Comparison of ENCODE assay signal across 17 mouse cellular contexts in genomic region chr1:152585385-152585984, GRCm38 (mm10).
DNase-seq lines count a peak whose midpoint lies in the region; ATAC-seq and TF ChIP-seq lines count a peak whose summit lies in the region.
"Had no signal": no experiment of that assay in that cellular context is flagged by ENCODE, and none has a peak within 500 bp of the region (broad histone marks: within the 10 kb centered on the region; RNA-seq: fewer than 3 reads in every experiment).

No protein-coding gene starts in this region.

- H3K9ac ChIP-seq in heart, adult 2 months (ENCODE audit: low read depth, low read length): peak overlapping the region; percentile 26; the same call in 1 of the 2 replicates
- no peak overlapping the region for H3K9ac ChIP-seq in heart, embryonic 12.5 days
- H3K9ac ChIP-seq in lung, embryonic 15.5 days: no peak overlapping the region
- H3K9ac ChIP-seq: kidney, embryonic 15.5 days had no signal

- TF ChIP-seq CTCF in heart, adult 2 months (IDR thresholded peaks at IDR 0.05): no peak
- no peak for TF ChIP-seq CTCF in lung, adult 2 months (IDR thresholded peaks at IDR 0.05; ENCODE audit: insufficient read depth, low read length)

- peak overlapping the region; percentile 72 for H3K27ac ChIP-seq in heart, adult 2 months
- H3K27ac ChIP-seq in heart, embryonic 12.5 days (ENCODE audit: poor library complexity, severe bottlenecking): no peak overlapping the region
- H3K27ac ChIP-seq in lung, embryonic 15.5 days: no peak overlapping the region
- H3K27ac ChIP-seq: heart, embryonic 10.5 days; hindbrain, postnatal 0 days had no signal

- peaks cover 49% of the 10 kb centered on the region for H3K36me3 ChIP-seq in heart, adult 2 months (ENCODE audit: control insufficient read depth, insufficient read depth, low read length)
- peaks cover 17% of the 10 kb centered on the region for H3K36me3 ChIP-seq in heart, embryonic 12.5 days
- H3K36me3 ChIP-seq in lung, embryonic 15.5 days: 0 out of 2 replicates have a peak, but pooled peaks cover 3% of the 10 kb centered on the region

- H3K79me2 ChIP-seq in heart, adult 2 months (replicated peaks; ENCODE audit: control insufficient read depth, insufficient read depth, low read length): peaks cover 3% of the 10 kb centered on the region; the same call in 1 of the 2 replicates

- intact Hi-C loops in heart, adult 2 months (cut with DNase I): no loop called here

- peak in 1 of 2 experiments; percentile 26 for DNase-seq in heart, adult 2 months
- no peak for DNase-seq in lung, adult 2 months
- no peak for DNase-seq in adrenal gland, adult (ENCODE audit: inconsistent age in 2 of 2, low spot score in 1 of 2)
- no peak for DNase-seq in layer of hippocampus, adult 9-11 months
- DNase-seq: B cell, adult 2 months; cerebellum, adult 18-20 months; left cerebral cortex, postnatal 4 days; midbrain, embryonic 14.5 days; right cerebral cortex, postnatal 4 days had no signal

- no peak overlapping the region for H3K4me2 ChIP-seq in heart, embryonic 12.5 days
- no peak overlapping the region for H3K4me2 ChIP-seq in lung, embryonic 15.5 days
- H3K4me2 ChIP-seq: kidney, embryonic 15.5 days had no signal

- H3K4me1 ChIP-seq in heart, adult 2 months (ENCODE audit: control insufficient read depth, insufficient read depth, low read length): peaks cover 32% of the 10 kb centered on the region
- H3K4me1 ChIP-seq in heart, embryonic 12.5 days (replicated peaks): peaks cover 67% of the 10 kb centered on the region
- peaks cover 41% of the 10 kb centered on the region for H3K4me1 ChIP-seq in lung, embryonic 15.5 days
- H3K4me1 ChIP-seq in lung, adult 2 months (ENCODE audit: control insufficient read depth, insufficient read depth, low read length): peaks cover 26% of the 10 kb centered on the region

- TF ChIP-seq EP300 in heart, adult 2 months (IDR thresholded peaks at IDR 0.05; ENCODE audit: insufficient read depth, low read depth, low read length): no peak; the same call in 1 of the 2 replicates

- no peaks in the 10 kb centered on the region for H3K9me3 ChIP-seq in heart, embryonic 12.5 days (replicated peaks)
- no peaks in the 10 kb centered on the region for H3K9me3 ChIP-seq in lung, embryonic 15.5 days
- H3K9me3 ChIP-seq: heart, embryonic 10.5 days; kidney, embryonic 15.5 days had no signal

- ATAC-seq in heart, embryonic 12.5 days (ENCODE audit: insufficient number of reproducible peaks, low FRiP score): no peak
- peak; percentile 47; the same call in 1 of the 2 replicates for ATAC-seq in lung, embryonic 15.5 days (ENCODE audit: borderline replicate concordance, extremely low read depth, low FRiP score, low TSS enrichment)
- ATAC-seq in megakaryocyte progenitor cell, adult 5-6 weeks (replicated peaks; ENCODE audit: poor library complexity): peak; percentile 62
- no peak for ATAC-seq in frontal cortex, adult (ENCODE audit: low TSS enrichment)
- ATAC-seq: forebrain, embryonic 14.5 days had no signal

- TF ChIP-seq POLR2A in heart, adult 2 months (IDR thresholded peaks at IDR 0.05; ENCODE audit: insufficient read depth, low read depth, low read length): no peak
- no peak for TF ChIP-seq POLR2A in lung, adult 2 months (IDR thresholded peaks at IDR 0.05; ENCODE audit: borderline replicate concordance, extremely low read depth, low read depth, low read length)

- no peak overlapping the region for H3K4me3 ChIP-seq in heart, adult 2 months
- H3K4me3 ChIP-seq in heart, embryonic 12.5 days: no peak overlapping the region
- no peak overlapping the region for H3K4me3 ChIP-seq in lung, embryonic 15.5 days
- H3K4me3 ChIP-seq in lung, adult 2 months (replicated peaks; ENCODE audit: extremely low read depth, low read depth, low read length): no peak overlapping the region
- H3K4me3 ChIP-seq: heart, embryonic 10.5 days; kidney, embryonic 15.5 days had no signal

- WGBS in heart, adult 2 months: 25% methylated on average over 7 of the region's 7 CpGs
- 39% methylated on average over 7 of the region's 7 CpGs for WGBS in heart, embryonic 12.5 days
- WGBS in lung, embryonic 15.5 days: 50% methylated on average over 7 of the region's 7 CpGs
- 29% methylated on average over 7 of the region's 7 CpGs for whole genome bisulfite sequencing in lung, adult 2 months

- H3K27me3 ChIP-seq in heart, adult 2 months (ENCODE audit: control insufficient read depth, insufficient read depth, low read length): no peaks in the 10 kb centered on the region
- H3K27me3 ChIP-seq in heart, embryonic 12.5 days (replicated peaks): no peaks in the 10 kb centered on the region
- no peaks in the 10 kb centered on the region for H3K27me3 ChIP-seq in lung, embryonic 15.5 days
- H3K27me3 ChIP-seq: kidney, embryonic 15.5 days had no signal

Comparison
In these comparisons a context has a peak if more than half of its experiments do, and no peak if none do; other contexts are left out.
1. ATAC-seq: peak in lung, embryonic 15.5 days (single experiment) and megakaryocyte progenitor cell, adult 5-6 weeks (single experiment); none in heart, embryonic 12.5 days (single experiment) and frontal cortex, adult (single experiment).